Mouse (Mus musculus) heart, adult 18-20 months (tissue): ENCODE results near the gene Cxcl13. TPM values are rescaled to one million over a fixed set of nuclear protein-coding genes. Genes with fewer than 3 reads are reported as not detected.

ENCODE experiments used
- DNase-seq, 2 experiments: peaks; one replicate each; pipeline ENCODE4 v3.0.0; 2021 to 2022; ENCODE audit warnings: mixed read lengths in 1 of 2
- total RNA-seq, 2 experiments: library from RNA; stranded (reverse); gene quantifications; 2 replicates each; pipeline ENCODE4 v1.2.3; 2021

Cxcl13 gene
- total RNA-seq, 2 experiments from 2014 or later, result 2.3 to 9.9 TPM

- no peak for DNase-seq
These were observed 27.2 kb downstream of the Cxcl13 start for GRCm38 (mm10) chr5:95983797-95984486.

- DNase-seq, result no peak
These were observed 34.9 kb downstream of the Cxcl13 start for GRCm38 (mm10) chr5:95991339-95992292.

GRCm38 (mm10) chr5:95997276-95997675 lies 40.5 kb downstream of the Cxcl13 start:
- DNase-seq, result no peak

DNA sequence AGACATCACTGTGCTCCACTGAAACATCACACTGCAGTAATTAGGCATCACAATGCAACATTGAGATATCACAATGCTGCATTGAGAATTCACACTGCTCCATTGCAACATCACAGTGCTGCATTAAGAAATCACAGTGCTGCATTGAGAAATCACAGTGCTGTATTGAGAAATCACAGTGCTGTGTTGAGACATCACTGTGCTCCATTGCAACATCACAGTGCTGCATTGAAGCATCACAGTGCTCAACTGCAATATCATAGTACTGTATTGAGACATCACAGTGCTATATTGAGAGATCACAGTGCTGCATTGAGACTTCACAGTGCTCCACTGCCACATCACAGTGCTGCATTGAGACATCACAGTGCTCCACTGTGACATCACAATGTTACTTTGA lies 46.6 kb downstream of the Cxcl13 start:
- DNase-seq, result no peak

DNA sequence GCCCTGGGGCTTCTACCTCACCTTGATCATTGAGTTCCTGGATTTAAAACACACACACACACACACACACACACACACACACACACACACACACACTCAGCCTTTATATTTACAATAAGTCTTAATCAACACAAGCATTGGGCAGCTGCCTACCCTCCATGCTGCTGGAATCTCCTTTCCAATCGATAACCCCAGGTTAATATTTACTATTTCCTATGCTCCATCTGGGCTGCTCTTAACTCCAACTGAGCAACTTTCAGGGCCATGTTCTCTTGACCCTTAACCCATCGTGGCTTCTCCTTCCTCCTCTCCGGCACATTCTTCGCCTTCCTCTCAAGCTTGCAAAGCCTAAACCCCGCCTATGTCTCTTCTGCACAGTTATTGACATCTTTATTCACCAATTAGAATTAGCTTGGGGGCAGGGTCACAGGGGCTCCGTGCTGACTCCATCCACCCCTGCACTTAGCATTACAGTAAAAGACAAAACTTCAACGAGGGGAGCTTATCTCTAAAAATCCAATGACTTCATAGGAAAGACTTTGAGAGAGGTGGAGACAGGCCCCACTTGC lies 51.6 kb downstream of the Cxcl13 start:
- DNase-seq, result no peak

DNA sequence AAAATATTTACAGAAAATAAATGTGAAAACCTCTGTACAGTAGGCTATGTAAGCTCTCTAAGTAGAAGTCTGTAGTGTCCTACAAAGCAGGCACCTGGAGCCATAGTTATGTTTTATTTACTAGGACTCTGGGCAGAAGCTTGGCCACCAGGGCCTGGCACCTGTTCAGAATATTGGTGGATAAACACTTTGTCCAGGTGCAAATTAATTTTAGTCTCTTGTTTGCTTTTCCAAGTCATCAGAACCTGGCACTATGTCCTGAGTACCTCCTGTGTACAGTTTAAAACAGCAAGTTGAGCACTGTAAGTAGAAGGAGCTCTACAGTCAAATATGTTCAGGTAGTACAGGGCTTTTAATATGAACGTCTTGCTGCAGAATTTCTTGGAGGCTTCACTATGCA lies 52.3 kb downstream of the Cxcl13 start:
- DNase-seq, result no peak

Other genes starting within 250 kb of the Cxcl13 start
- not detected for gene Gm7978, start 220.8 kb upstream of the Cxcl13 start, total RNA-seq
- gene Gm7982, start 214.9 kb upstream of the Cxcl13 start, total RNA-seq, result not detected
- gene E330014E10Rik, start 181.0 kb upstream of the Cxcl13 start, total RNA-seq, result not detected
- 10 to 100 TPM; 45.4 to 51.7 TPM for gene Cnot6l, start 207.2 kb downstream of the Cxcl13 start, total RNA-seq